In genomic region chr1:20890404-20890921, GRCm38 (mm10) we compare ENCODE assay signal across 7 mouse cellular contexts. TPM values are rescaled to one million over a fixed set of nuclear protein-coding genes. Genes with fewer than 3 reads are reported as not detected.
A peak's percentile ranks its signal among the peaks of the same experiment; 100 is the strongest.
DNase-seq lines count a peak whose midpoint lies in the region; ATAC-seq and TF ChIP-seq lines count a peak whose summit lies in the region.

Gene Paqr8 (plus strand): TSS chr1:20890606.

- no peaks in the 10 kb centered on the region for H3K9me3 ChIP-seq in embryonic facial prominence, embryonic 10.5 days
- no peaks in the 10 kb centered on the region for H3K9me3 ChIP-seq in limb, embryonic 11.5 days (ENCODE audit: control insufficient read depth, low read length)
- H3K9me3 ChIP-seq in midbrain, embryonic 13.5 days, result no peaks in the 10 kb centered on the region

- no peaks in the 10 kb centered on the region for H3K36me3 ChIP-seq in embryonic facial prominence, embryonic 10.5 days (replicated peaks)
- no peaks in the 10 kb centered on the region for H3K36me3 ChIP-seq in heart, adult 2 months (ENCODE audit: control insufficient read depth, insufficient read depth, low read length)
- H3K36me3 ChIP-seq in kidney, adult 2 months (ENCODE audit: control insufficient read depth, insufficient read depth, low read length), result no peaks in the 10 kb centered on the region
- H3K36me3 ChIP-seq in limb, embryonic 11.5 days (ENCODE audit: control insufficient read depth, insufficient read depth, low read length), result no peaks in the 10 kb centered on the region
- H3K36me3 ChIP-seq in midbrain, embryonic 13.5 days, result no peaks in the 10 kb centered on the region
- no peaks in the 10 kb centered on the region for H3K36me3 ChIP-seq in small intestine, adult 2 months (ENCODE audit: control insufficient read depth, insufficient read depth, low read length)

- peak within 1 kb of the TSS; percentile 71 for H3K9ac ChIP-seq in heart, adult 2 months (ENCODE audit: low read depth, low read length)
- peak within 1 kb of the TSS; percentile 72 for H3K9ac ChIP-seq in limb, embryonic 11.5 days (ENCODE audit: low read length)
- peak within 1 kb of the TSS; percentile 78 for H3K9ac ChIP-seq in midbrain, embryonic 13.5 days (replicated peaks)

- H3K4me3 ChIP-seq in embryonic facial prominence, embryonic 10.5 days, result peak within 1 kb of the TSS; percentile 78
- peak within 1 kb of the TSS; percentile 83 for H3K4me3 ChIP-seq in heart, adult 2 months
- peak within 1 kb of the TSS; percentile 72 for H3K4me3 ChIP-seq in kidney, adult 2 months (ENCODE audit: insufficient read depth, low read depth, low read length)
- peak within 1 kb of the TSS; percentile 57 for H3K4me3 ChIP-seq in limb, embryonic 11.5 days (ENCODE audit: low read depth, low read length)
- H3K4me3 ChIP-seq in midbrain, embryonic 13.5 days (replicated peaks), result peak within 1 kb of the TSS; percentile 71
- H3K4me3 ChIP-seq in small intestine, adult 2 months (ENCODE audit: low read depth, low read length), result peak within 1 kb of the TSS; percentile 69

- peak within 1 kb of the TSS; percentile 80 for H3K4me2 ChIP-seq in limb, embryonic 11.5 days (ENCODE audit: low read depth, severe bottlenecking)
- H3K4me2 ChIP-seq in midbrain, embryonic 13.5 days (replicated peaks), result peak within 1 kb of the TSS; percentile 85

- no peak for TF ChIP-seq CTCF in heart, adult 2 months (IDR thresholded peaks at IDR 0.05)
- TF ChIP-seq CTCF in kidney, adult 2 months (conservative IDR thresholded peaks at IDR 0.05; ENCODE audit: insufficient read depth, insufficient read length, low read depth, low read length), result no peak
- no peak for TF ChIP-seq CTCF in small intestine, adult 2 months (IDR thresholded peaks at IDR 0.05; ENCODE audit: extremely low read depth, insufficient read length, insufficient replicate concordance, low read depth, low read length)

- H3K27ac ChIP-seq in embryonic facial prominence, embryonic 10.5 days (replicated peaks), result peak within 1 kb of the TSS; percentile 87
- H3K27ac ChIP-seq in heart, adult 2 months, result peak within 1 kb of the TSS; percentile 71
- no peak within 1 kb of the TSS for H3K27ac ChIP-seq in kidney, adult 2 months (ENCODE audit: insufficient read depth, low read depth, low read length)
- 0 out of 2 replicates have a peak within 1 kb of the TSS, but pooled peaks have one; percentile 30 for H3K27ac ChIP-seq in limb, embryonic 11.5 days (replicated peaks; ENCODE audit: low read depth, low read length)
- H3K27ac ChIP-seq in midbrain, embryonic 13.5 days, result peak within 1 kb of the TSS; percentile 77
- H3K27ac ChIP-seq in small intestine, adult 2 months (ENCODE audit: insufficient read depth, low read depth, low read length), result peak within 1 kb of the TSS; percentile 4; the same call in 1 of the 2 replicates

- under 1% methylated on average over 37 of the region's 37 CpGs for WGBS in embryonic facial prominence, embryonic 10.5 days
- whole genome bisulfite sequencing in heart, adult 2 months, result under 1% methylated on average over 37 of the region's 37 CpGs
- whole genome bisulfite sequencing in kidney, adult 2 months, result under 1% methylated on average over 37 of the region's 37 CpGs
- under 1% methylated on average over 37 of the region's 37 CpGs for WGBS in limb, embryonic 11.5 days
- WGBS in midbrain, embryonic 13.5 days, result under 1% methylated on average over 37 of the region's 37 CpGs
- under 1% methylated on average over 37 of the region's 37 CpGs for WGBS in small intestine, adult 2 months

- DNase-seq in adrenal gland, postnatal 10 days, result peak; percentile 95
- peak; percentile 91 for DNase-seq in embryonic facial prominence, embryonic 10.5 days (ENCODE audit: low spot score)
- DNase-seq in heart, adult 2 months, result peak; percentile 91 to 92
- DNase-seq in kidney, adult 2 months, result peak; percentile 88
- DNase-seq in limb, embryonic 11.5 days (ENCODE audit: low spot score), result peak; percentile 90

- peak; percentile 97 for ATAC-seq in limb, embryonic 11.5 days (ENCODE audit: insufficient number of reproducible peaks, low FRiP score, low TSS enrichment, low read depth)
- peak; percentile 99 for ATAC-seq in midbrain, embryonic 13.5 days

- 0 out of 2 replicates have a peak, but pooled peaks have one; percentile 7 for TF ChIP-seq EP300 in heart, adult 2 months (IDR thresholded peaks at IDR 0.05; ENCODE audit: insufficient read depth, low read depth, low read length)

- peak; percentile 72 for TF ChIP-seq POLR2A in heart, adult 2 months (IDR thresholded peaks at IDR 0.05; ENCODE audit: insufficient read depth, low read depth, low read length)
- TF ChIP-seq POLR2A in kidney, adult 2 months (IDR thresholded peaks at IDR 0.05; ENCODE audit: low read depth, low read length), result no peak
- peak; percentile 50; the same call in 1 of the 2 replicates for TF ChIP-seq POLR2A in small intestine, adult 2 months (IDR thresholded peaks at IDR 0.05; ENCODE audit: low read depth, low read length)

- no peaks in the 10 kb centered on the region for H3K79me2 ChIP-seq in heart, adult 2 months (replicated peaks; ENCODE audit: control insufficient read depth, insufficient read depth, low read length)

- intact Hi-C loops in heart, adult 2 months (cut with DNase I), result loop anchor here (2.0 kb wide), 2 partner anchors 70 to 278 kb away; partner anchors contain the start of gene Mcm3

- H3K27me3 ChIP-seq in embryonic facial prominence, embryonic 10.5 days (replicated peaks; ENCODE audit: low read depth, poor library complexity, severe bottlenecking), result peaks cover 14% of the 10 kb centered on the region; the same call in 1 of the 2 replicates
- H3K27me3 ChIP-seq in heart, adult 2 months (ENCODE audit: control insufficient read depth, insufficient read depth, low read length), result no peaks in the 10 kb centered on the region
- H3K27me3 ChIP-seq in kidney, adult 2 months (replicated peaks; ENCODE audit: control insufficient read depth, insufficient read depth, low read length), result no peaks in the 10 kb centered on the region
- no peaks in the 10 kb centered on the region for H3K27me3 ChIP-seq in limb, embryonic 11.5 days (ENCODE audit: control insufficient read depth, insufficient read depth, low read length)
- H3K27me3 ChIP-seq in midbrain, embryonic 13.5 days, result no peaks in the 10 kb centered on the region
- H3K27me3 ChIP-seq in small intestine, adult 2 months (ENCODE audit: control insufficient read depth, insufficient read depth, low read length), result no peaks in the 10 kb centered on the region

- peaks cover 14% of the 10 kb centered on the region for H3K4me1 ChIP-seq in embryonic facial prominence, embryonic 10.5 days
- H3K4me1 ChIP-seq in heart, adult 2 months (ENCODE audit: control insufficient read depth, insufficient read depth, low read length), result 0 out of 2 replicates have a peak, but pooled peaks cover 2% of the 10 kb centered on the region
- no peaks in the 10 kb centered on the region for H3K4me1 ChIP-seq in kidney, adult 2 months (ENCODE audit: control insufficient read depth, insufficient read depth, low read length)
- H3K4me1 ChIP-seq in limb, embryonic 11.5 days (ENCODE audit: control insufficient read depth, insufficient read depth, low read length), result no peaks in the 10 kb centered on the region; the same call in 1 of the 2 replicates
- H3K4me1 ChIP-seq in midbrain, embryonic 13.5 days (replicated peaks), result peaks cover 16% of the 10 kb centered on the region
- no peaks in the 10 kb centered on the region; the same call in 1 of the 2 replicates for H3K4me1 ChIP-seq in small intestine, adult 2 months (ENCODE audit: control insufficient read depth, insufficient read depth, insufficient read length, low read length)

RNA-seq across cellular contexts. Expression of gene Paqr8, which starts in this region (rescaled TPM):
- 10 to 100 TPM; 20.7 to 22.4 TPM for total RNA-seq in adrenal gland, postnatal 10 days (2021)
- 4.0 and 4.4 TPM in 2 replicates for polyA plus RNA-seq in embryonic facial prominence, embryonic 10.5 days (2016; fragmentation: Nextera tagmentation; extraction: Ambion mirVana)
- 1 to 10 TPM; 1.2 to 2.2 TPM for total RNA-seq in heart, adult 2 months (2021)
- 2.0 and 3.2 TPM in 2 replicates for polyA plus RNA-seq in heart, adult 2 months (2012; rRNA removed)
- 2.6 and 2.8 TPM in 2 replicates for polyA plus RNA-seq in kidney, adult 2 months (2012; rRNA removed)
- polyA plus RNA-seq in limb, embryonic 11.5 days (2014; fragmentation: Nextera tagmentation; extraction: Ambion mirVana), result 3.9 and 4.8 TPM in 2 replicates
- polyA plus RNA-seq in midbrain, embryonic 13.5 days (2015; fragmentation: Nextera tagmentation; extraction: Ambion mirVana), result 12.5 and 13.4 TPM in 2 replicates
- polyA plus RNA-seq in small intestine, adult 2 months (2012; rRNA removed), result 5.6 and 19.4 TPM in 2 replicates

Comparison
In these comparisons a context has a peak if more than half of its experiments do, and no peak if none do; other contexts are left out.
1. RNA of gene Paqr8 (total RNA-seq): 20.7 to 22.4 TPM in adrenal gland, postnatal 10 days; 1.2 to 2.2 TPM in heart, adult 2 months; every median in the first group is over 4 times any median in the second.
2. Peak in every context shown above with its lines, with median percentiles within 50 percentile points of each other: DNase-seq, H3K4me3 ChIP-seq and H3K9ac ChIP-seq.